Mouse (Mus musculus) hindbrain, embryonic 15.5 days (tissue): ENCODE measurements at regions not wholly inside any gene's neighbourhood (a gene's known extent, or its start where the extent isn't known, plus 50 kb on each side); places are given as distances from the start of the nearest gene placed in this dataset.

Experiments
- ATAC-seq: fragments of 200-750 bp; cut with Nextera tagmentation; 2 replicates; pipeline ENCODE4 v1.8.0; 2017; ENCODE audit warnings: low read depth, moderate number of reproducible peaks, moderate TSS enrichment; ENCODE audit not compliant: low FRiP score
- H3K27ac ChIP-seq: fragments of 300-500 bp; sonication (generic); replicated peaks from 2 replicates; pipeline ENCODE4 v1.5.1; 2015; ENCODE audit warnings: mild to moderate bottlenecking, inconsistent platforms
- H3K27me3 ChIP-seq: fragments of 300-500 bp; sonication (generic); 2 replicates; pipeline ENCODE4 v1.6.1; 2015; ENCODE audit warnings: control low read depth, inconsistent platforms
- H3K36me3 ChIP-seq: fragments of 300-500 bp; sonication (generic); 2 replicates; pipeline ENCODE4 v1.6.1; 2015; ENCODE audit warnings: control low read depth, inconsistent platforms
- H3K4me1 ChIP-seq: fragments of 300-500 bp; sonication (generic); replicated peaks from 2 replicates; pipeline ENCODE4 v1.6.1; 2015; ENCODE audit warnings: control low read depth, inconsistent platforms
- H3K4me2 ChIP-seq: fragments of 300-500 bp; sonication (generic); 2 replicates; pipeline ENCODE4 v1.6.1; 2015; ENCODE audit warnings: moderate library complexity, mild to moderate bottlenecking, inconsistent platforms
- H3K4me3 ChIP-seq: fragments of 300-500 bp; sonication (generic); 2 replicates; pipeline ENCODE4 v1.5.1; 2015; ENCODE audit warnings: mild to moderate bottlenecking, inconsistent platforms
- H3K9ac ChIP-seq: fragments of 300-500 bp; sonication (generic); 2 replicates; pipeline ENCODE4 v1.6.1; 2015; ENCODE audit warnings: inconsistent platforms
- H3K9me3 ChIP-seq: fragments of 300-500 bp; sonication (generic); 2 replicates; pipeline ENCODE4 v1.6.1; 2016; ENCODE audit warnings: control low read depth, inconsistent platforms
- WGBS: fragments of 180-500 bp; shearing (Covaris S2); methylation state at CpG from one replicate; pipeline ENCODE4 v1.1.7; 2015; 5-methylcytosine and 5-hydroxymethylcytosine counted together

GRCm38 (mm10) chr15:45453797-45454196 lies 5319.6 kb downstream of the 9330182O14Rik start:
- ATAC-seq: peak; percentile 91

GRCm38 (mm10) chr15:45470425-45470824 lies 5336.3 kb downstream of the 9330182O14Rik start:
- H3K4me3 ChIP-seq: no peak overlapping the region
- H3K27me3 ChIP-seq: no peaks in the 10 kb centered on the region
- no peaks in the 10 kb centered on the region for H3K36me3 ChIP-seq
- no peak overlapping the region for H3K9ac ChIP-seq
- H3K4me2 ChIP-seq: no peak overlapping the region
- 71% methylated on average over 1 of the region's 1 CpGs for WGBS
- H3K9me3 ChIP-seq: no peaks in the 10 kb centered on the region
- no peak for ATAC-seq
- H3K4me1 ChIP-seq: no peaks in the 10 kb centered on the region
- no peak overlapping the region for H3K27ac ChIP-seq

More at GRCm38 (mm10) chr15:45453797-45454196, 5319.6 kb downstream of the 9330182O14Rik start:
- 60% methylated on average over 1 of the region's 1 CpGs for WGBS
- H3K27ac ChIP-seq: no peak overlapping the region
- no peaks in the 10 kb centered on the region for H3K36me3 ChIP-seq
- no peaks in the 10 kb centered on the region for H3K4me1 ChIP-seq
- no peaks in the 10 kb centered on the region for H3K9me3 ChIP-seq
- no peaks in the 10 kb centered on the region for H3K27me3 ChIP-seq
- H3K4me2 ChIP-seq: no peak overlapping the region
- no peak overlapping the region for H3K4me3 ChIP-seq
- no peak overlapping the region for H3K9ac ChIP-seq

GRCm38 (mm10) chr15:45473191-45473590 lies 5339.0 kb downstream of the 9330182O14Rik start:
- ATAC-seq: no peak
- WGBS: 86% methylated on average over 1 of the region's 1 CpGs
- Histone ChIP-seq H3K4me2 (no peak overlapping the region), H3K4me3 (no peak overlapping the region), H3K4me1 (no peaks in the 10 kb centered on the region), H3K9me3 (no peaks in the 10 kb centered on the region), H3K36me3 (no peaks in the 10 kb centered on the region), H3K9ac (no peak overlapping the region), H3K27ac (no peak overlapping the region), H3K27me3 (no peaks in the 10 kb centered on the region)

- WGBS: 81% methylated on average over 3 of the region's 3 CpGs
- no peak overlapping the region for H3K9ac ChIP-seq
- H3K4me3 ChIP-seq: no peak overlapping the region
- H3K27me3 ChIP-seq: no peaks in the 10 kb centered on the region
- ATAC-seq: no peak
- H3K4me2 ChIP-seq: no peak overlapping the region
- H3K36me3 ChIP-seq: no peaks in the 10 kb centered on the region
- no peak overlapping the region for H3K27ac ChIP-seq
- H3K9me3 ChIP-seq: no peaks in the 10 kb centered on the region
- no peaks in the 10 kb centered on the region for H3K4me1 ChIP-seq
Measured at GRCm38 (mm10) chr15:45510271-45510670, 5376.1 kb downstream of the 9330182O14Rik start.
